Mouse (Mus musculus) cerebellum, postnatal 4 days (tissue): ENCODE results near the gene Fxyd2.
A peak's percentile ranks its signal among the peaks of the same experiment; 100 is the strongest.

Experiments
- DNase-seq, 2 experiments: peaks; one replicate each; pipeline ENCODE4 v3.0.0; 2022; ENCODE audit warnings: low spot score in 2 of 2, mixed read lengths in 1 of 2

Fxyd2 gene

DNA sequence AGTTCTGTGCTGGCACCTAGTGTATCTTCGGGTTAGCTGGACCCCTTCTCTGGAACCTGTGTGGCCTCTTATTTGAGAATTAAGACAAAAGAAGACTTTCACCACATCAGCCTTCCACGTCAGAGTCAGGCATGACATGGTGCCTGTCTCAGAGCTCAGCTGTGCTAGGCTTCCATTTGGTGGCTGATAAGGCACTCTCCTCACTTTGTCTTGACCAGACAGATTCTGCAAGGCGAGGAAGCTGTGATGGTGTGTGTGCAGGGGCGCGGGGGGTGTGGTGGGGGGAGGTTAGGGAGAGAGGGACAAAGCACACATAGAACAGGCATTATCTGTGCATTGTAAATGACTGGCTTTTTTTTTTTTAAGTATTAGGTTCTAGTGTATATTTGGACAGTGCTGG is 29.9 kb downstream of the Fxyd2 start:
- DNase-seq = no peak

DNA sequence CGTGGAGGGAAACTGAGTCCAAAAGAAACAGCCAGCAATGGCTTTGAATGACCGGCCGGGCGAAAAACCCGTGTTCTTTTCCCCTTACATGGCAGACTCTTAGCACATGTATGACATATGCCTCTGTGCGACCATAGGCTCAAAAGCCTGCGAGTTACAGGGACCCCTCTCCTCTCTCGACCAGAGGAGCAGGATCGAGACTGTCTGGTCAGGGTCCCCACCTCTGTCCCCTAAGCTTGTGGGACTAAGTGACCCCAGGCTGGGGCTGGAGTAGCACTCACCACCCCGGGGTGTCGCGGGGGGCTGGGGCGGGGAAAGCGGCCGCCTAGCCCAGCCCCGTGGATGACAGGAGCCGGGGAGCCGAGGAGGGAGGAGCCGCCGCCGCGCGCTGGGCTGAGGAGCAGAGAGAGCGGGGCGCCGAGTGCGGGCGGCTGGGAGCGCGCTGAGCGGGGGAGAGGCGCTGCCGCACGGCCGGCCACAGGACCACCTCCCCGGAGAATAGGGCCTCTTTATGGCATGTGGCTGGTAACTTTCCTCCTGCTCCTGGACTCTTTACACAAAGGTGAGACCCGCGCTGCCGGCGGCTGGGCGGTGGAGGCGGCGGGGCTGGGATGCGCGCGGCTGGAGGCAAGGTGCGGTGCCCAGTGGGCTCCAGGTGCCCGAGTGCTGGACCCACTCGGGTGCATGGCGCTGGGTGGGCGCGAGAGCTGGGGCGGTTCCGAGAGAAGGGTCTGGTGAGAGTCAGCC is 30.7 kb downstream of the Fxyd2 start:
- peak in 1 of 2 experiments; percentile 37 for DNase-seq

DNA sequence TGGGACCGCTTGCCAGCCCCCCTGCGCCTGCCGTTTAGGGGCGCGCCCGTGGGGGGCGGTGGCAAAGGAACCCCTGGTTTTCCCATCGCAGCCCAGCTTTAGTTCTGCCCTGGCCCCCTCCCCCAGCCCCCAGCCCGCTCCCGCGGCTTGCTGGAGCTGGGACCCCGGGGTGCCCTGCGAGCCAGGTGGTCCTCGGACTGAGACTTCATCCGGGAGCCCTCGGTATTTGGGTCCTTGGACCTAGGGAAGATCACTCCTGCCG is 31.2 kb downstream of the Fxyd2 start:
- no peak for DNase-seq

DNA sequence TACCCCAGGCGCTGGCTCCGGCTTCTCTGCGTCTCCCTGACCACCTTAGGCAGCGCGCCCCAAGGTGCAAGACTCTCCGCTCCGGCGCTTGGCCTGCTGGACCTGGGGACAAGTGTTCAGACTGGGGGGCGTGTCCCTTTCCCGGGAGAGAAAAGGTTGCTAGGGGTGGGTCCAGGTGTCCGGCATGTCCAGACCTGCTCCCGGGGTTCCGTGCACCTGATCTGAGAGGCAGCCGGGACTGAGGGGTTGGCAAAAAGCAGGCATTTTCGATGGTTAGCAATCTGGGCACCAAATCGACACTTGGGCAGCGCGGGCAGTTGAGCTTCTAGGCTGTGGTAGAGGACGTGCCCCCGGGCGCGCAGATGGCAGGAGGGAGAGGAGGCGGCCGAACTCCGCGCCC is 31.7 kb downstream of the Fxyd2 start:
- no peak for DNase-seq

DNA sequence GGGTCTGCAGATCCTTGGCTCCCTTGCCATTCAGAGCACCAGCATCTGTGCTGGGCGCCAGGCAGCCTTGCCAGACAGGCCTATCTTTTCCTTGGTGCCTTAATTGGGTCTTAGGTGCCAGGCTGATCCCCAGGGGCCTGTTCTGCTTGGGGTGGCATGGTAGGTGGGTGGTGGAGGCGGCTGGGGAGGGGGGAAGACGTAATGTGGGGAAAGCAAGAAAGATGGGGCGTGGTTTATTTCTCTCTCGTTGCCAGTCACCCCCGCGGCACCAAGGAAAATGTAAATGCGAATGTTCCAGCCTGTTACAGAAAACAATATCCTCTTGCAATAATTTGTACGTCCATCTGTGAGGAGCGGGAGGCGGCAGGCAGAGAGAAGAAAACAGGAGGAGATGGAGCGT is 33.2 kb downstream of the Fxyd2 start:
- DNase-seq = no peak

DNA sequence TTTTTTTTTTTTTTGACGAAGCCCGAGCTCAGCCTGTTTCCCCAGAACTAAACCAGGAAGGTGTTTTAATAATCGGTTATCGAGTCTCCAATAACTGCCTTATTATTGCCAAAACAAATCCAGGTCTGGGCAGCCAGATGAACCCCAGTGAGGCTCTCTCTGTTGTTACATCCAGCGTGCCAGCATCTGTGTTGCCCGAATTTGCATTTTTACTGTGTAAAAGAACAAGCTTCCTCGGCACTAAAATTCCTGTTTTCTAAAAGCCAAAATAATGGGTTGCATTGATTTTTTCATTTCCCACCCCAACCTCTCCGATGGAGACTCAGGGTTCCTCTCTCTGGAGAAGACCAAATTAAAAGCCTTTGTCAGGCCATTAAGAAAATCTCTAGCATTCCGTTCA is 33.6 kb downstream of the Fxyd2 start:
- DNase-seq = no peak

- no peak for DNase-seq
These were observed 34.7 kb downstream of the Fxyd2 start for GRCm38 (mm10) chr9:45434171-45434570.

GRCm38 (mm10) chr9:45439025-45439424 is 39.6 kb downstream of the Fxyd2 start:
- DNase-seq = no peak

DNA sequence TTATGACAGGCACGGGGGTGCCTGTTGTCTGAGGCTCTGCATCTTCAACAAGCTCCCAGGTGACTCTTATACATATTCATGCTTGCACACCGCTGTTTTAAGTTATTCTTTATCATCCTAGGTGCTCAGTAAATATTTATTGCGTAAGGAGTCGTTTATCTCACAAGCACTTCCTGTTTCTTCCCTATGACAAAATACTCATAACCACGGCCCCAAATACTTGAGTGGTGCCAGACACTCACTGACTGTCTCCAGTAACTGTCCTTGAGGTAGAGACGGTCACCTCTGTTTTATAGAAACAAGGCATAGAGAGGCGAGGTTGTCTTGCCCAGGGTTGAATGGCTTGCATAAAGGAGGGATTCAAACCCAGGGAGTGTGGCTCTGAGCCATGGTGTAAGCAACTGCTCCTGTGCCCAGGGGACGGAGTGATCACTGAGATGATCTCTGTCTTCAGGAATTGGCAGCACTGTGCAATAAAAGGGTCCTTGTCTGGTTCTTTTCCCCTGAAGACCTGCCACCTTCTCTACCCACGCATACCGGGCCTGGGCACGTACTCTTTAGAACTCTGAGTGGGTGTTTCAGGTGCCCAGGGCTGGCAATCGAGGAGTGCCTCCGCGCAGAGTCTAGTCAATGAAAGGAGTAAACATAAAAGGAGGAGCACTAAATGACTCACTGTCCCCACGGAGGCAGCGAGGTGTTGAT is 40.8 kb downstream of the Fxyd2 start:
- no peak for DNase-seq

DNA sequence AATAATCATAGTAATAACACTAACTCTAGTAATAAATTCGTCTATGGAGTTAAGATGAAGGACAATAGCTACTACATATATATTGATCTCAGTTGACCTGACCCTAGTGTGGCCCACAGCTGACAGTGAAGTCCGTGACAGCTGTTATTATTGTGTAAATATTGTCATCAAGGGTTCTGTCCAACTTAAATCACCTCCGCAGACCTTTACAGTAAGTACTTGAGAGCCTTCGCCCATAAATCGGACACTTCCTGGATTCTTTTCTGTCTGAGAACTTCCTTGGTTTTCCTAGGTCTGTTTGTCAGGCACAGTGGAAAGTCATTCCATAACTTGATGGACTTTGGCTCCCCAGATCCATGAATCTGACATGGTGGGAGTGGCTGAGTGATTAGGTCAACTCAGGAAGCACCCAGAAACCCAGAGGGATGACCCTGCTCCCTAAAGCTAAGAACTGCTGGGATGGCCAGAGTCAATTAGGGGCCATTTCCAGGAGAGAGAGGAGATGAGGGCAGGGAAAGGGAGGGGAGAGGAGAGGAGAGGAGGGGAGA is 44.9 kb downstream of the Fxyd2 start:
- no peak for DNase-seq

DNA sequence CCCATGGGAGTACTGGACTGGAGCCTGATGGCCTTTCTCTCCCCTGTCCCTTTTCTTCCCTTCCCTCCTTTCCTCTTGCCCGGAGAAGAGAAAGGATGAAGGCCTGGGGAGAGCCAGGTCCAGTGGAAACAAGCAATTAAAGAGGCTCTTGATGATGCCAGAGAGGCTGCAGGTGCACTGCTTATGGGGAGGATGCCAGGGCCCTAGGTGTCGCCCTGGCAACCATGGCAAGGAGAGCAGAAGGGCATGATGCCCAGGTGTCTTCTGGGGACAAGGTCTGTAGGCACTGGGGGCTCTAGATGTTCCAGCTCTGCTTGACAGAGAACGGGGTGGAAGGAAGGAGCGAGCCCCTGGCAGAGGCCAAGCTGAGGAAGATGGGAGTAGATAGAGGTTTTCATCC is 50.2 kb downstream of the Fxyd2 start:
- DNase-seq = no peak

DNA sequence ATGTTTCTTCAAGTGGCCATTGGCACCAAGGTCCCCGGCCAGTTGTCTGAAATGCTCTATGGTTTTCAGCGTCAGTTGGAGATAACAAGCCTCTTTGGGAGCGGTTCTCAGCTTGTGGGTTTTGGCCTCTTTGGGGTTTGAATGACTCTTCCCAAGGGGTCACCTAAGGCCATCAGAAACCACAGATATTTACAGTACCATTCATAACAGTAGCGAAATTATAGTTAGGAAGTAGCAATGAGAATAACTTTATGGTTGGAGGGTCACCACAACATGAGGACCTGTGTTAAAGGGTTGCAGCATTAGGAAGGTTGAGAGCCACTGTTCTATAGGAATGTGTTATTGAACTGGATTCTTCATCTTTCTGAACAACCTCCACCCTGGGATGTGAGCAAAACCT is 51.9 kb downstream of the Fxyd2 start:
- no peak for DNase-seq

- DNase-seq = no peak
These were observed 54.6 kb downstream of the Fxyd2 start for GRCm38 (mm10) chr9:45454032-45454431.

DNA sequence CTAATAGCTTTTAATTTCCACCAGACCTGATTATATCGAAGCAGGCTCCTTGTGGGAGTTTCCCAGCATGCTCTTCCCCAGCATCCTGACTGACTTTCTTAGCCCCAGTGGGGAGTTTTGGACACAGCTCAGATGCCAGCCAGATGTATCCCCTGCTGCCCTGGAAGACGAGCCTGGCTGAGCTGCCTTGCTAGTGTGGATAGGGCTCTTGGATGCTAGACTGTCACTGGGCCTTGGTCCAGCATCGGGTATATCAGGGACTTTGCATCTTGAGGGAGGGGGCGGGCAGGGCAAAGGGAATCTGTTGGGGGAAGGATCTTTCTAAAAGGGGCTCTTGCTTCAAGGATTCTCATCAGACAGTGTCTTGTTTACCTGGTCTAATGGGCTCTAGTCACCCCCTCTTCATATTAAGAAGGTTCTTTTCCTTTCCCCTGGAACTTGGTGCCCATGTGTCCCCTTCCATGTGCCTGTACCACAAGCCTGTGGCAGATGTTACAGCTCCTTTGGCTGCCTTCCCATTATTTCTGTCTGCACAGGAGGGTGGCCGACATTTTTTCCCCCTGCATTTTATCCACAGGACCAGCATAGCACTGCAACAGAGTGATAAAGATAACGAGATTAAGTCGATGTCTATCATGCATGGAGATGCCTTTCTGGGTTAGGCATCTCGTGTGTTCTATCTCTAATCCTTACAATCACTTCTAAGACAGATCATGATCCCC is 55.6 kb downstream of the Fxyd2 start:
- peak in 1 of 2 experiments; percentile 37 for DNase-seq

- DNase-seq = no peak
These were observed 57.7 kb downstream of the Fxyd2 start for GRCm38 (mm10) chr9:45457200-45457599.

- no peak for DNase-seq
These were observed 58.9 kb downstream of the Fxyd2 start for GRCm38 (mm10) chr9:45458363-45458762.
